Mouse (Mus musculus) stomach, embryonic 15.5 days (tissue): ENCODE results near the gene Cyyr1. TPM values are rescaled to one million over a fixed set of nuclear protein-coding genes. Genes with fewer than 3 reads are reported as not detected.
"Not testable (repeated sequence)": the region's sequence is repeated elsewhere in the genome, so short reads cannot be mapped to it uniquely, and the experiment has no call there.

Source experiments
- ATAC-seq: fragments of 200-750 bp; cut with Nextera tagmentation; 2 replicates; pipeline ENCODE4 v1.8.0; 2017; ENCODE audit warnings: low read depth, moderate number of reproducible peaks, moderate TSS enrichment; ENCODE audit not compliant: insufficient read depth, low FRiP score
- H3K27ac ChIP-seq: fragments of 300-500 bp; sonication (generic); 2 replicates; pipeline ENCODE4 v1.5.1; 2015; ENCODE audit warnings: mild to moderate bottlenecking, inconsistent platforms
- H3K27me3 ChIP-seq: fragments of 300-500 bp; sonication (generic); replicated peaks from 2 replicates; pipeline ENCODE4 v1.6.1; 2015; ENCODE audit warnings: inconsistent platforms
- H3K36me3 ChIP-seq: fragments of 300-500 bp; sonication (generic); 2 replicates; pipeline ENCODE4 v1.6.1; 2015; ENCODE audit warnings: inconsistent platforms
- H3K4me1 ChIP-seq: fragments of 300-500 bp; sonication (generic); 2 replicates; pipeline ENCODE4 v1.6.1; 2015; ENCODE audit warnings: inconsistent platforms
- H3K4me2 ChIP-seq: fragments of 300-500 bp; sonication (generic); 2 replicates; pipeline ENCODE4 v1.6.1; 2015; ENCODE audit warnings: mild to moderate bottlenecking, inconsistent platforms
- H3K4me3 ChIP-seq: fragments of 300-500 bp; sonication (generic); replicated peaks from 2 replicates; pipeline ENCODE4 v1.5.1; 2015; ENCODE audit warnings: inconsistent platforms
- H3K9ac ChIP-seq: fragments of 300-500 bp; sonication (generic); 2 replicates; pipeline ENCODE4 v1.6.1; 2015; ENCODE audit warnings: inconsistent platforms
- H3K9me3 ChIP-seq: fragments of 300-500 bp; sonication (generic); 2 replicates; pipeline ENCODE4 v1.6.1; 2016; ENCODE audit warnings: inconsistent platforms
- WGBS: fragments of 180-500 bp; shearing (Covaris S2); methylation state at CpG from one replicate; pipeline ENCODE4 v1.1.7; 2015; 5-methylcytosine and 5-hydroxymethylcytosine counted together
- polyA plus RNA-seq: library from polyadenylated mRNA; unstranded; fragments of >200 nt; fragmentation: Nextera tagmentation; extraction: Ambion mirVana; gene quantifications from 2 replicates; pipeline ENCODE4 v1.2.1, GENCODE M21; 2015

Cyyr1 gene
- polyA plus RNA-seq: 4.6 and 5.5 TPM in 2 replicates

DNA sequence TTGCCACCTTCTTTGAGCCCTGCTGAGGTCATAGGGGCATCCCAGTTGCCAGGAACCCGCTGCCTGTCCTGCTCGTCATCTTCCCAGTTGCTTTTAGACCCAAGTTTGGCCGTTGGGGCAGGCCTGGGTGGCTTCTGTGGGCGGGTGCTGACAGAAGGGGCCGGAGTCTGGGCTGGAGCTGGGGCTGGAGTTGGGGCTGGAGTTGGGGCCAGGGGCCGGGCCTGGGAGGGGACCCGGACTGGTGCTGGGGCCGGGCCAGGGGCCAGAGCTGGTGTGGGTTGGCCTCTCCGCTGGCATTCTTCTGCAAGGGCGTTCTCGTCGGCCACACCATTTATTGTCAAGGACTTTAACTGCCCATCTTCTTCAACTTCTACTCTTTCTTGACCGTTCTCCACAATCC is at the start of gene Cyyr1:
Cyyr1 (minus strand) TSS at position 101 of the 400 bp plus-strand sequence.
- H3K4me3 ChIP-seq, H3K4me1 ChIP-seq, H3K9ac ChIP-seq, H3K9me3 ChIP-seq, H3K36me3 ChIP-seq, ATAC-seq, H3K4me2 ChIP-seq, H3K27ac ChIP-seq, H3K27me3 ChIP-seq: not testable (repeated sequence)
- 67% methylated on average over 13 of the region's 13 CpGs for WGBS

DNA sequence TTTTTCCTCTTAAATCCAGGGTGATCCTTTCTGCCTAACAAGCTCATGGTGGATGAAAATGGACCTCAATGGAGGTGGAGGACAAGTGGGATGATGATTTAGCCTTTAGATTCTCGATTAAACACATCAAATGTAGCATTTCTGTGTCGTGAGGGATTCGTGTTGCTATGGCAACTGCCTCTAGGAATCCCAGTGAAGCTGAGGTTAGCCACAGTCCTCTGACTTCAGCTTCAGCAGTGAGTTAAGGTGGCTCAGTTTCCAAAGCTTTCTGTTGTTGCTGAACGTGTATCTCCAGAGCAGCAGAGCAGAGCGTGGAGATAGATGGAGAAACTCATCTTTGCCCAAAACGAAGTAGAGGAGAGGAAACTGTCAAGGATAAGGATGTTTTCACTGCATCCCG is 35.6 kb upstream of the Cyyr1 start:
- H3K9me3 ChIP-seq: no peaks in the 10 kb centered on the region
- H3K27ac ChIP-seq: no peak overlapping the region
- no peak overlapping the region for H3K4me2 ChIP-seq
- ATAC-seq: no peak
- no peak overlapping the region for H3K4me3 ChIP-seq
- H3K36me3 ChIP-seq: no peaks in the 10 kb centered on the region
- WGBS: 81% methylated on average over 7 of the region's 7 CpGs
- H3K4me1 ChIP-seq: no peaks in the 10 kb centered on the region
- no peaks in the 10 kb centered on the region for H3K27me3 ChIP-seq
- H3K9ac ChIP-seq: no peak overlapping the region

DNA sequence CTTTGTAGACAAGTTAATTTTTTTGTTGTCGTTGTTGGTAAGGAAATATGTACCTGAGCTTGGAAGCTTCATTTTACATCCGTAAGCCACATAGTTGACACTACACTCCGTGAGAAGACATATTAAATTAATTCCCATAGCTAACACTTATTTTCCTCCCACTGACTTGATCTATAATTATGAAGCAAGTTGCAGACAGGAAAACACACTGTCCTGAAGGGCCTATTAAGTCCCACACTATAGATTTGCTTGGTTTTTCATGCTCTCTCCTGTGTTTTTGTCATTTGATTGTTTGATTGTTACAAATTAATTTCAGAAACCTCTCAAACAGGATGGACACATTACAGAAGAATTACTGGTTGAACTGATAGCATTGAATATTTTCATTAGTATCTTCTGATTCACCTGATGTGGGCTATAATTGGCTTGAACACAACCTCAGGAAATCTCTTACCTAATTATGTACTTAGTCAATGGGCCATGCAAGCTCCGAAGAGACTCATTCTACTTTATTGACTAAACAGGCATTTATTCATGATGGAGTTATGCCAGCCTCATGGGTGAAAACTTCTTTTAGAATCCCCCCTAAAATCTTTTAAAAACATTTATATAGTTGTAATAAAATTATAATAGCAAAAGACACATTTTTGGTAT is 34.5 kb upstream of the Cyyr1 start:
- H3K36me3 ChIP-seq: no peaks in the 10 kb centered on the region
- H3K9me3 ChIP-seq: no peaks in the 10 kb centered on the region
- H3K4me2 ChIP-seq: no peak overlapping the region
- H3K4me1 ChIP-seq: no peaks in the 10 kb centered on the region
- ATAC-seq: no peak
- WGBS: 88% methylated on average over 4 of the region's 4 CpGs
- no peak overlapping the region for H3K4me3 ChIP-seq
- no peak overlapping the region for H3K27ac ChIP-seq
- no peaks in the 10 kb centered on the region for H3K27me3 ChIP-seq
- H3K9ac ChIP-seq: no peak overlapping the region

DNA sequence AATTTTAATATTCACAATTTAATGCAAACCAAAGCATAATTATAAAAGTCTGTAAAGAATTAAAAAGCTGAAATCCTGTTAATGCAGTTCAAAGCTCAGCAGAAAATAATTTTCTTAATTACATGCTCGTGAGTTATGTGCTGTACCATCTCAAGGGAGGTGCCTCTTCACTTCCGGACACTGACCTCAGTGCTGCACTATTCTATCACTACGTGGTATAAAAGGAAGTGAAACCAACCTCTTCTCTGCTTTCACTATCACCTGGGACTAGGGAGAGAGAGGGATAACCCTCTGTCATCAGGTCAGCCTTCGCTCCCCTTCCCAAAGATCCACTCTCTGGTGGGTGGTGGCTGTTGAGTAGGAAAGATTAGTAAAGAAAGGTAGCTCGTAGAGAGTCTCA is 13.3 kb upstream of the Cyyr1 start:
- Histone ChIP-seq H3K4me3 (no peak overlapping the region), H3K27ac (no peak overlapping the region), H3K4me1 (no peaks in the 10 kb centered on the region), H3K36me3 (no peaks in the 10 kb centered on the region), H3K9ac (no peak overlapping the region), H3K27me3 (no peaks in the 10 kb centered on the region), H3K4me2 (no peak overlapping the region), H3K9me3 (no peaks in the 10 kb centered on the region)
- WGBS: 87% methylated on average over 5 of the region's 5 CpGs
- ATAC-seq: no peak

DNA sequence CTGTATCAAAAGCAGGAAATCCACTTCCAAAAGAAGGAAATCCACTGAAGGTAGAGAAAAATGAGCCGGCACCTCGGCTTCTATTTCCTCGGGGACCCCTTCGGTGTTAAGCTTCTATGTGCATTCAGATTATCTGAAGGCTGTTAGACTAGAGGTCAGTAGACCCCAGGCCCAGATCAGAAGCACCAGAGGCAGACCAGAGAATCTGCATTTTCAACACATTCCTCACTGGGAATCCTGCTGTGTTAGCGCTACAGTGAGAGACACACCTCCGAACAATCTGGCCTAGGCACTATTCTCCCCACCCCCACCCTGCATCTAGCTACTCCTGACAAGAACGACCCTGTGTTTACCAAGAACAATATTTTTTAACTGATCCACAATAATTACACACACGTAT is 641 bp upstream of the Cyyr1 start:
- H3K9ac ChIP-seq: no peak overlapping the region
- no peak for ATAC-seq
- H3K27me3 ChIP-seq: no peaks in the 10 kb centered on the region
- no peaks in the 10 kb centered on the region for H3K36me3 ChIP-seq
- no peaks in the 10 kb centered on the region for H3K9me3 ChIP-seq
- H3K4me3 ChIP-seq: no peak overlapping the region
- H3K27ac ChIP-seq: no peak overlapping the region
- H3K4me1 ChIP-seq: peaks cover 3% of the 10 kb centered on the region; the same call in 1 of the 2 replicates
- no peak overlapping the region for H3K4me2 ChIP-seq
- WGBS: 52% methylated on average over 8 of the region's 8 CpGs

DNA sequence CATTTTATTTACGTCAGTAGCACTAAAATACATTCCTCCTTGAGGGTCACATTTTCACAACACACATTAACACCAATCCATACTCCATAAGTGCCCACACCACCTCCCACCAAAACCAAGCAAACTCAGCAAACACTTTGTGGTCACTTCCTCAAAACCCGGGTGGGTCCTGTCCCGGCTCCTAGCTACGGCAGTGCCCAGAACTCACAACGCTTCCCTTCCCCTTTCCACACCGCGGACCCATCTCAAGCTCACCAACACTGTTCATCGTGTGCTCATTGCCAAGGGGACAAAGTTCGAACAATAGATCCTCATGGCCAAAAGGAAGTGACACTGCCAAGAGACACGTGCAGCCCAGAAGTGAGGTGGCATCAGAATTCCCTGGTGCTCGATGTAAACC is 1.2 kb downstream of the Cyyr1 start:
- not testable (repeated sequence) for H3K9ac ChIP-seq, H3K27ac ChIP-seq, H3K27me3 ChIP-seq, H3K9me3 ChIP-seq, H3K4me2 ChIP-seq, ATAC-seq, H3K36me3 ChIP-seq, H3K4me3 ChIP-seq, H3K4me1 ChIP-seq
- 86% methylated on average over 1 of the region's 11 CpGs for WGBS

DNA sequence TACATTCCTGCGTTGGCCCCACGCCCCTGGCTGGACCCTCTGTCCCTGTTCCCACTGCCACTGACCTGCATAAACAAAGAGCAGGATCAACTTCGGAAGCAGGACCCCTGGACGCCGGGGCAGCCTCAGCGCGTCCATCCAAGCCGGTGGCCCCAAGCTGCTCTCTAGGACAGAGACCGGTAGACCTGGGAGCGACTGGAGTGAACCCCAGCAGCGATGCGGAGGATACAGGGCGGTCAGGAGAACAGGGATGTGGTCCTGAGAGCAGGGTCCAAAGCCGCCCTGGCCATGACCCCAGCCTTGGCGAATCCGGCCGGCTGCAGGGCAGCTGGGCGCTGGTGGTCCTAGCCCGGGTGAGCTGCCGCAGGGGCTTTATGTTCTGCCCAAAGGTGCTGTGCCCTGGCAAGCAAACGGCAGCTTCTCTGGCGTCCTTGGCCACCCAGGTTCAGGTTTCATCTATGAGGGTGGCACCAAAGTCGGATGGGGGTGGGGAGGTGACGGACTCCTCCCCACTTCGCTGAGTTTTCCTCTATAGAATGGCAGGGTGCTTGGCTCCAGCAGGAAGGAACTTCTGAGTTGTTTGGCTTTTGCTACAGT is 3.1 kb downstream of the Cyyr1 start:
- WGBS: 5% methylated on average over 25 of the region's 25 CpGs
- H3K27me3 ChIP-seq: no peaks in the 10 kb centered on the region
- no peaks in the 10 kb centered on the region for H3K36me3 ChIP-seq
- peak overlapping the region; percentile 41 for H3K4me3 ChIP-seq
- no peaks in the 10 kb centered on the region for H3K9me3 ChIP-seq
- peak; percentile 60; the same call in 1 of the 2 replicates for ATAC-seq
- H3K27ac ChIP-seq: no peak overlapping the region; the same call in 1 of the 2 replicates
- H3K4me2 ChIP-seq: peak overlapping the region; percentile 82
- H3K4me1 ChIP-seq: peaks cover 3% of the 10 kb centered on the region; the same call in 1 of the 2 replicates
- peak overlapping the region; percentile 29; the same call in 1 of the 2 replicates for H3K9ac ChIP-seq

DNA sequence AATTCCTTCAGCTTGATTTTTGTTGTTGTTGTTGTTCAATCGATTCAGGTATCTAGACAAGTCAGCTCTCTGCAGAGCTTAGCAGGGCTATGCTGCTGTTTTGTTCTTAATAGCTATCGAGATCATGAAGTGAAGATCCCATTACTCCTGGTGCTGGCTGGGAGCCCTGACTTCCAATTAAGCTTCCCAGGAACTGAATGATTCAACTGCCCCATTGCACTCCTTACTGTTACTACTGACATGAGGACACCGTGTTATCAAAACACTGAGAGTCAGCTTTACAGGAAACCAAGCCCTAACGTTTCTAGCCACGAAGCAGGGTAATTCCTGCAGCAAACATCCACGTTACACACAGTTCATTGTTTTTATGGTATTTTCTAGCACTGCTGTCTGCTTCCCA is 6.7 kb downstream of the Cyyr1 start:
- ATAC-seq: no peak
- H3K4me1 ChIP-seq: peaks cover 3% of the 10 kb centered on the region; the same call in 1 of the 2 replicates
- H3K27ac ChIP-seq: no peak overlapping the region
- no peaks in the 10 kb centered on the region for H3K9me3 ChIP-seq
- H3K9ac ChIP-seq: no peak overlapping the region
- no peaks in the 10 kb centered on the region for H3K36me3 ChIP-seq
- H3K4me3 ChIP-seq: no peak overlapping the region
- no peak overlapping the region for H3K4me2 ChIP-seq
- no peaks in the 10 kb centered on the region for H3K27me3 ChIP-seq
- 59% methylated on average over 6 of the region's 6 CpGs for WGBS

DNA sequence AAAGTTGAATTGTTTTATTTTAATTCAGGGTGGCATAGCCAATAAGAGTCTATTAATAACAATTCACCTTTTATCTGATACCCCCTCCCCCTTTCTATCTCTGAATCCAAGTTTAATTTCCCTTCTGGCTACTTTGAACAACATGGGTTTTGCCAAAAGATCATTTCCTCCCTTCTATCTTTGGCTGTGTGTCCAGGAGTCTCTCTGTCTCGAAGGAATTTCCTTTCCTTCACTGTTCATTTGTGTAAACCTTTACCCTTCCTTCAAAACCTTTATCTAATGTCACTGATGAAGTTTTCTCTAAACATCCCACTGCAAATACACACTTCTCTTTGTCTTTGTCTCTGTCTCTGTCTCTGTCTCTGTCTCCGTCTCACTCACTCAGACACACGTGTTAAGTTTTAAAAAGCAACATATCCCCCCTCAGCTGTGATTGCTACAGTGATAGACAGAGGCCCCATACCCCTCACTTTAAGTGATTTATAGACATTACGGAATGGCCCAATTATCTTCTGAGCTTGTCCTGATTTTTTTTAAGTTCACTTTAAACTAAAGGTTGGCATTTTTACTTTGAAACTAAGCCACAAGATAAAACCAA is 11.4 kb downstream of the Cyyr1 start:
- H3K4me1 ChIP-seq: no peaks in the 10 kb centered on the region
- ATAC-seq: no peak
- H3K36me3 ChIP-seq: no peaks in the 10 kb centered on the region
- H3K27ac ChIP-seq: no peak overlapping the region
- no peaks in the 10 kb centered on the region for H3K27me3 ChIP-seq
- H3K4me3 ChIP-seq: no peak overlapping the region
- H3K9ac ChIP-seq: no peak overlapping the region
- 44% methylated on average over 4 of the region's 4 CpGs for WGBS
- H3K4me2 ChIP-seq: no peak overlapping the region
- no peaks in the 10 kb centered on the region for H3K9me3 ChIP-seq

DNA sequence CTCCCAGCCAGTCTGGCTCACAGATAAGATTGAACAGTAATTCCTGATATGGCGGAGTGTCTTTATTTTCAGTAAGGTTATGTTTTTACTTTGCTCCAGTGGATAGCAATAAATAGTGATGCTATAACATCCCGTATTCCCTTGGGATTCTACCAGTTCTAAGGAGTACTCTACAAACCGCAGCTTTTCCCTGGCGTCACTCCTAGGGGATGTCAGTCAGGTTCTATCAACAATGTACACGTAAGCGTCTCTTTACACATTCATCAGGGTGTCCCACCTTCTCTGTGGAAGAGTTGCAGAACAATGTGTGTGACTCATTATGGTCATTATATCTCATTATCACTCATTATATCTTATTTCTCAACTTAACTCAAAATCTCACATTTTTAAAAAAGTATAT is 12.2 kb downstream of the Cyyr1 start:
- Histone ChIP-seq H3K27me3 (no peaks in the 10 kb centered on the region), H3K4me2 (no peak overlapping the region), H3K36me3 (no peaks in the 10 kb centered on the region), H3K9ac (no peak overlapping the region), H3K27ac (no peak overlapping the region), H3K9me3 (no peaks in the 10 kb centered on the region), H3K4me3 (no peak overlapping the region), H3K4me1 (no peaks in the 10 kb centered on the region)
- WGBS: 84% methylated on average over 6 of the region's 6 CpGs
- ATAC-seq: no peak

DNA sequence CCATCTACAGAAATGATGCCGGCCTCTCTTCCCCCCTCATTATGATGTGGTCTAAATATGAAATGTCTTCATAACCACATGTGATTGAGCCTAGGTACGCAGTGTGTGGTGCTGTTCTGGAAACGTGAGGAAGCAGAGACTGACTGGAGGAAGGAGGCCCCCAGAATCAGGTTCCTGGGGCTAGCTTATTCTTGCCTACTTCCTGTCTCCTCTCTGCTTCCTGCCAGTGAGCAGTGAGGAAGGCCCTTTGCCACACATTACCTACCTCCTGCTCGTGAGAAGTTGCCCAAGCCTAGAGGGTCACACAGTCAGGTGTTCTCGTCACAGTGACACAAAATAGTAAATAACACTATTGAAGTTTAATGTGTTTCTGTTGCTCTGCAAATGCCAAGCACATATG is 14.8 kb downstream of the Cyyr1 start:
- no peak overlapping the region for H3K27ac ChIP-seq
- H3K4me3 ChIP-seq: no peak overlapping the region
- no peak for ATAC-seq
- no peaks in the 10 kb centered on the region for H3K4me1 ChIP-seq
- WGBS: 68% methylated on average over 5 of the region's 5 CpGs
- H3K4me2 ChIP-seq: no peak overlapping the region
- H3K27me3 ChIP-seq: no peaks in the 10 kb centered on the region
- H3K9me3 ChIP-seq: no peaks in the 10 kb centered on the region
- no peaks in the 10 kb centered on the region for H3K36me3 ChIP-seq
- H3K9ac ChIP-seq: no peak overlapping the region

DNA sequence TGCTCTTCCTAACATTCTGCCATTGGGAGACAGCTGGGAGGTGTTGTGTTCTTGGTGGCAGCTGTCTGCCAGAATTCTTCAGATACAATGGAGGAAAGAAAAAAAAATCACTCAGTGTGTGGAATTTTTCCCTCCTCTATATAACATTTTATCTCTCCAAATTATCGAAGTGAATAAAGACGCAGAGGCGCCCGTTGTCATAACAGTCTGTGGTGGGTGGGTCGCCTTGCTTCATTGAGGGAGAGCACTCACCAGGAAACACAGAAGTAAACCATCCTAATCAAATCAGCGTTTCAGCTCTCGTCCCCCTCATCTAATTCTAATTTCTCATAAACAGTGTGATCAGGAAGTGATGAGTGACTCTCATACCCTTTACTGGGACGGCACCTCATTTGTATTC is 17.1 kb downstream of the Cyyr1 start:
- H3K9ac ChIP-seq: no peak overlapping the region
- no peaks in the 10 kb centered on the region for H3K9me3 ChIP-seq
- no peaks in the 10 kb centered on the region for H3K36me3 ChIP-seq
- no peaks in the 10 kb centered on the region for H3K4me1 ChIP-seq
- no peak overlapping the region for H3K4me3 ChIP-seq
- no peak overlapping the region for H3K4me2 ChIP-seq
- 74% methylated on average over 8 of the region's 8 CpGs for WGBS
- no peaks in the 10 kb centered on the region for H3K27me3 ChIP-seq
- ATAC-seq: no peak
- H3K27ac ChIP-seq: no peak overlapping the region
